Comparison of ENCODE assay signal across 24 mouse cellular contexts in the genomic region with DNA sequence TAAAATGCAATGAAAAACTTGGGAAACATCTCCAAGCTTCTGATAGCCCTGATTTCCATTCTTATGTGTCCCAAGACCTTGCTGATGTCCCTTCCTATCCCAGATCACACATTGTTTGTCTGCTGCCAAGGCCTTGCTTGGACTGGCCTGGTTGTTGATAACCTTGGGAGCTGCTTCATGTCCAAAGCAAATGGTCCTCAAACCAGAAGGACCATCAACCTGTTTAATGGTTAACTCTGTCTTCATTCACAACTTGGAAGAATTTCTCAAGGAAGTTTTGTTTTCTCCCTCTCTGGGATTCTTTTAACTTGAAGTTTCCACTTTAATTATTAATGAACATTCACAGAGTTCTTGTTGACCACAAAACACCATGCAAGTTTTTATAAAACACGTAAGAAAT. TPM values are rescaled to one million over a fixed set of nuclear protein-coding genes. Genes with fewer than 3 reads are reported as not detected.
DNase-seq lines count a peak whose midpoint lies in the region; ATAC-seq and TF ChIP-seq lines count a peak whose summit lies in the region.
"Had no signal": no experiment of that assay in that cellular context is flagged by ENCODE, and none has a peak within 500 bp of the region (broad histone marks: within the 10 kb centered on the region; RNA-seq: fewer than 3 reads in every experiment).

No protein-coding gene starts in this region.

- no peak for TF ChIP-seq EP300 in lung, postnatal 0 days (IDR thresholded peaks at IDR 0.05)

- no peak overlapping the region for H3K4me3 ChIP-seq in kidney, adult 2 months (ENCODE audit: insufficient read depth, low read depth, low read length)
- H3K4me3 ChIP-seq in lung, postnatal 0 days (ENCODE audit: low read depth, low read length) = no peak overlapping the region
- H3K4me3 ChIP-seq: embryonic facial prominence, embryonic 10.5 days; embryonic facial prominence, embryonic 12.5 days; forebrain, embryonic 13.5 days; forebrain, embryonic 15.5 days had no signal

- H3K36me3 ChIP-seq in kidney, adult 2 months (ENCODE audit: control insufficient read depth, insufficient read depth, low read length) = no peaks in the 10 kb centered on the region
- H3K36me3 ChIP-seq in lung, postnatal 0 days (ENCODE audit: insufficient read depth, low read length) = no peaks in the 10 kb centered on the region
- H3K36me3 ChIP-seq: embryonic facial prominence, embryonic 10.5 days; embryonic facial prominence, embryonic 12.5 days; forebrain, embryonic 15.5 days; G1E had no signal

- H3K27ac ChIP-seq in kidney, adult 2 months (ENCODE audit: insufficient read depth, low read depth, low read length) = no peak overlapping the region
- H3K27ac ChIP-seq in lung, postnatal 0 days (ENCODE audit: low read length) = no peak overlapping the region
- H3K27ac ChIP-seq: embryonic facial prominence, embryonic 10.5 days; embryonic facial prominence, embryonic 12.5 days; forebrain, embryonic 13.5 days; forebrain, embryonic 15.5 days had no signal

- no peak for TF ChIP-seq CTCF in kidney, adult 2 months (conservative IDR thresholded peaks at IDR 0.05; ENCODE audit: insufficient read depth, insufficient read length, low read depth, low read length)
- TF ChIP-seq CTCF in lung, postnatal 0 days (IDR thresholded peaks at IDR 0.05) = no peak

- no peak overlapping the region for H3K9ac ChIP-seq in lung, postnatal 0 days (replicated peaks; ENCODE audit: low read depth)
- H3K9ac ChIP-seq: embryonic facial prominence, embryonic 12.5 days; forebrain, embryonic 13.5 days; forebrain, embryonic 15.5 days had no signal

- H3K27me3 ChIP-seq in kidney, adult 2 months (replicated peaks; ENCODE audit: control insufficient read depth, insufficient read depth, low read length) = no peaks in the 10 kb centered on the region
- no peaks in the 10 kb centered on the region for H3K27me3 ChIP-seq in lung, postnatal 0 days (replicated peaks; ENCODE audit: insufficient read depth, low read length)
- H3K27me3 ChIP-seq: CH12.LX; embryonic facial prominence, embryonic 12.5 days; forebrain, embryonic 13.5 days; forebrain, embryonic 15.5 days; Patski had no signal

- 28% methylated on average over 1 of the region's 1 CpGs for WGBS in kidney, adult 2 months
- 51% methylated on average over 1 of the region's 1 CpGs for WGBS in lung, postnatal 0 days

- 0 out of 2 replicates have a peak, but pooled peaks cover 3% of the 10 kb centered on the region for H3K4me1 ChIP-seq in kidney, adult 2 months (ENCODE audit: control insufficient read depth, insufficient read depth, low read length)
- H3K4me1 ChIP-seq in lung, postnatal 0 days (ENCODE audit: insufficient read depth, low read depth, low read length) = no peaks in the 10 kb centered on the region
- H3K4me1 ChIP-seq: forebrain, embryonic 13.5 days had no signal

- peak; percentile 74 for DNase-seq in kidney, adult 2 months
- no peak for DNase-seq in kidney, adult 18-20 months
- peak; percentile 52 for DNase-seq in lung, postnatal 0 days (ENCODE audit: low spot score)
- no peak for DNase-seq in lung, postnatal 4 days
- DNase-seq in lung, postnatal 36 days = peak; percentile 58
- DNase-seq in lung, postnatal 10 days = no peak
- DNase-seq: adrenal gland, adult 8-10 months; adrenal gland, postnatal 14 days; adrenal gland, postnatal 36 days; B cell, adult 2 months; cerebellum, adult 11-12 months; cerebellum, adult 2 months; cerebellum, adult 9-10 months; cerebellum, postnatal 10 days; cerebellum, postnatal 25 days had no signal

- H3K9me3 ChIP-seq in lung, postnatal 0 days (ENCODE audit: low read length) = no peaks in the 10 kb centered on the region
- H3K9me3 ChIP-seq: embryonic facial prominence, embryonic 10.5 days; embryonic facial prominence, embryonic 12.5 days; forebrain, embryonic 13.5 days; forebrain, embryonic 15.5 days; G1E had no signal

- TF ChIP-seq POLR2A in kidney, adult 2 months (IDR thresholded peaks at IDR 0.05; ENCODE audit: low read depth, low read length) = no peak

- no peak overlapping the region for H3K4me2 ChIP-seq in lung, postnatal 0 days (replicated peaks; ENCODE audit: low read depth, low read length)
- H3K4me2 ChIP-seq: embryonic facial prominence, embryonic 12.5 days; forebrain, embryonic 13.5 days; forebrain, embryonic 15.5 days had no signal

- no peak for ATAC-seq in lung, postnatal 0 days
- ATAC-seq: activated CD4-positive, CD25-positive, alpha-beta regulatory T cell, adult 4 months; CD4-positive, CD25-positive, alpha-beta regulatory T cell, adult 4 months; forebrain, embryonic 13.5 days; forebrain, embryonic 15.5 days; Patski had no signal

RNA-seq across cellular contexts. Expression of a gene that starts 47.0 kb away (rescaled TPM):
- polyA plus RNA-seq in kidney, adult 2 months (2012; rRNA removed) = 27.0 and 30.9 TPM in 2 replicates
- polyA plus RNA-seq in lung, postnatal 0 days (2015; fragmentation: Nextera tagmentation; extraction: Ambion mirVana) = 1.7 and 1.9 TPM in 2 replicates
- polyA plus RNA-seq: activated CD4-positive, CD25-positive, alpha-beta regulatory T cell, adult 4 months; CD4-positive, CD25-positive, alpha-beta regulatory T cell, adult 4 months; G1E had no signal

Comparison
In these comparisons a context has a peak if more than half of its experiments do, and no peak if none do; other contexts are left out.
1. DNase-seq: peak in kidney, adult 2 months (single experiment), lung, postnatal 0 days (single experiment) and lung, postnatal 36 days (single experiment); none in kidney, adult 18-20 months (single experiment), lung, postnatal 4 days (0 of 2) and lung, postnatal 10 days (single experiment).